Mouse (Mus musculus): ENCODE results near the gene Slc28a3.

- no peak for TF ChIP-seq CTCF (IDR thresholded peaks at IDR 0.05; ENCODE audit: low read depth)
- no peak for TF ChIP-seq EP300 (IDR thresholded peaks at IDR 0.05; ENCODE audit: low read depth)
Observed at GRCm38 (mm10) chr13:58622647-58623046, 12.0 kb upstream of the Slc28a3 start.
